Mouse (Mus musculus) c-Kit-positive CD71-positive TER-119-positive erythroid progenitor cells, embryonic 14.5 days (primary cell): ENCODE data around the gene Sod2.
"Not testable (repeated sequence)": the region's sequence is repeated elsewhere in the genome, so short reads cannot be mapped to it uniquely, and the experiment has no call there.

Experiments
- DNase-seq: peaks from one replicate; pipeline ENCODE4 v3.0.0-alpha.2; 2013; ENCODE audit warnings: low spot score

The Sod2 gene

GRCm38 (mm10) chr17:13006546-13006945 is at the start of gene Sod2:
Sod2 (plus strand) TSS chr17:13006846.
- not testable (repeated sequence) for DNase-seq

- not testable (repeated sequence) for DNase-seq
Measured at GRCm38 (mm10) chr17:12959377-12959776, 47.3 kb upstream of the Sod2 start.

- DNase-seq, result peak; percentile 91
Measured at GRCm38 (mm10) chr17:12960331-12960873, 46.2 kb upstream of the Sod2 start, which contains the start of gene Acat2. Acat2 (minus strand) TSS chr17:12960747.

- DNase-seq, result no peak
Measured at GRCm38 (mm10) chr17:12963476-12963875, 43.2 kb upstream of the Sod2 start.

- no peak for DNase-seq
Measured at GRCm38 (mm10) chr17:12967173-12967572, 39.5 kb upstream of the Sod2 start.

- no peak for DNase-seq
Measured at GRCm38 (mm10) chr17:12973851-12974250, 32.8 kb upstream of the Sod2 start.

- no peak for DNase-seq
Measured at GRCm38 (mm10) chr17:12978546-12978945, 28.1 kb upstream of the Sod2 start.

- DNase-seq, result no peak
Measured at GRCm38 (mm10) chr17:12983988-12984387, 22.7 kb upstream of the Sod2 start.

- DNase-seq, result not testable (repeated sequence)
Measured at GRCm38 (mm10) chr17:12988096-12988495, 18.6 kb upstream of the Sod2 start.

GRCm38 (mm10) chr17:12990567-12991145 is 16.0 kb upstream of the Sod2 start:
- no peak for DNase-seq

- peak; percentile 44 for DNase-seq
Measured at GRCm38 (mm10) chr17:12991194-12991634, 15.4 kb upstream of the Sod2 start.

- peak; percentile 60 for DNase-seq
Measured at GRCm38 (mm10) chr17:12991635-12992358, 14.8 kb upstream of the Sod2 start.

GRCm38 (mm10) chr17:12992470-12992991 is 14.1 kb upstream of the Sod2 start:
- DNase-seq, result peak; percentile 82

- DNase-seq, result no peak
Measured at GRCm38 (mm10) chr17:12994069-12994468, 12.6 kb upstream of the Sod2 start, which contains the start of gene Wtap. Wtap (minus strand) TSS chr17:12994169.

GRCm38 (mm10) chr17:12996345-12996744 is 10.3 kb upstream of the Sod2 start:
- DNase-seq, result no peak

- no peak for DNase-seq
Measured at GRCm38 (mm10) chr17:12997890-12998289, 8.8 kb upstream of the Sod2 start.

GRCm38 (mm10) chr17:12999069-12999468 is 7.6 kb upstream of the Sod2 start:
- DNase-seq, result no peak

- DNase-seq, result not testable (repeated sequence)
Measured at GRCm38 (mm10) chr17:13002243-13002642, 4.4 kb upstream of the Sod2 start.

GRCm38 (mm10) chr17:13004436-13004835 is 2.2 kb upstream of the Sod2 start:
- not testable (repeated sequence) for DNase-seq

- no peak for DNase-seq
Measured at GRCm38 (mm10) chr17:13006984-13007383, 338 bp downstream of the Sod2 start.

- DNase-seq, result peak; percentile 93
Measured at GRCm38 (mm10) chr17:13007730-13008425, 1.2 kb downstream of the Sod2 start.

GRCm38 (mm10) chr17:13008528-13008927 is 1.9 kb downstream of the Sod2 start:
- peak; percentile 22 for DNase-seq
